Mouse (Mus musculus): ENCODE results near the gene Thada.

- TF ChIP-seq CTCF (IDR thresholded peaks at IDR 0.05) (no peak), EP300 (IDR thresholded peaks at IDR 0.05) (no peak)
Observed at GRCm38 (mm10) chr17:84143219-84143844, 322.7 kb downstream of the Thada start.
